Mouse (Mus musculus) cerebellum, adult 2 months (tissue): ENCODE data around the gene Ltbp2.

ENCODE experiments used
- CTCF ChIP-seq: fragments of 200-500 bp; IDR thresholded peaks from 2 replicates; pipeline ENCODE4 v1.5.1; 2011; ENCODE audit warnings: low read depth, mild to moderate bottlenecking, control low read depth, low read length, moderate library complexity, borderline replicate concordance; ENCODE audit not compliant: insufficient read depth
- POLR2A ChIP-seq: fragments of 200-500 bp; IDR thresholded peaks from 2 replicates; pipeline ENCODE4 v1.6.1; 2011; ENCODE audit warnings: low read length, control low read depth, borderline replicate concordance; ENCODE audit not compliant: insufficient read depth

DNA sequence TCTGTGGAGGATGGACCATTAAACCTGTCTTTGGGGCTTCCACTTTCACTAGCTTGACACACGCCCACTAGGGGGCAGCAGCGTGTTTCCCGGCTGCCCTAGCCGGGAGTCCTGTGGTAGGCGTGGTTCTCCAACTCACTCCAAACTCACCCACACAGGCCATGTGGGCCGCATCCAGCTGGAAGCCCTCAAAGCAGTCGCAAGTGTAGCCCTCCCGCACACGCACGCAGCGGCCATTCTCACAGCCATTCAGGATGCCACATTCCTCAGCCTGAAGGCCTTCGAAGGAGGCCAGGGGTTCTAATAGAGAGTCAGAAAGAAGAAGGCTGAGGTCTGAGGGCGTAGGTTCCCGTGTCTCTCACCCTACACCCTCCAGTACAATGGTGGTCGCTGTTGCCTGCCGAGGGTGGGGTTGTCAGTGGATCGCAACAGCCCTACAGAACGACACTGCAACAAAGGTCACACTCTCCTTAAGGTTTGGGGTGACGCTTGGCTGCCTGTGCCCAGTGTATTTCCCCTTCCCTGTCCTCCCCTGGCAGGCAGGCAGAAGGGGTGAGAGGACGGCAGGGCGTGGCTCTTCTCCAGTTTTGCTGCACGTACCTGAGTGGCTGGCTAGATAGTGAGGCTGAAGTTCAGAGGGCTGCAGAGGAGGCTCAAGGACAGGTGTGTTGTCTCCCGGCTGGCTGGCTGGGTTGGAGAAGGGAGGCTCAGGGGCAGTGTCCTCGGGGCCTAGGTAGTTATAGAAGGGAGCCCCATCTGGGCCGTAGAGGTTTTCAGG, 91.5 kb downstream of the Ltbp2 start:
- TF ChIP-seq CTCF (peak; percentile 93), POLR2A (no peak)
